Mouse (Mus musculus) embryonic facial prominence, embryonic 14.5 days (tissue): Measurements from ENCODE around the gene Ripk4. TPM values are rescaled to one million over a fixed set of nuclear protein-coding genes. Genes with fewer than 3 reads are reported as not detected.

Experiments
- ATAC-seq: fragments of 200-750 bp; cut with Nextera tagmentation; 2 replicates; pipeline ENCODE4 v1.8.0; 2017; ENCODE audit warnings: low read depth, moderate number of reproducible peaks, moderate TSS enrichment
- DNase-seq: peaks from one replicate; pipeline ENCODE4 v3.0.0-alpha.2; 2015; ENCODE audit warnings: low spot score
- H3K27ac ChIP-seq: fragments of 300-500 bp; sonication (generic); replicated peaks from 2 replicates; pipeline ENCODE4 v1.5.1; 2014; ENCODE audit warnings: low read depth, mild to moderate bottlenecking, low read length, moderate library complexity
- H3K27me3 ChIP-seq: fragments of 300-500 bp; sonication (generic); replicated peaks from 2 replicates; pipeline ENCODE4 v1.6.1; 2014; ENCODE audit warnings: low read length; ENCODE audit not compliant: control insufficient read depth, insufficient read depth
- H3K36me3 ChIP-seq: fragments of 300-500 bp; sonication (generic); 2 replicates; pipeline ENCODE4 v1.6.1; 2014; ENCODE audit warnings: low read length, mixed read lengths; ENCODE audit not compliant: control insufficient read depth, insufficient read depth
- H3K4me1 ChIP-seq: fragments of 300-500 bp; sonication (generic); 2 replicates; pipeline ENCODE4 v1.6.1; 2014; ENCODE audit warnings: antibody characterized with exemption, low read length; ENCODE audit not compliant: control insufficient read depth, insufficient read depth
- H3K4me2 ChIP-seq: fragments of 300-500 bp; sonication (generic); 2 replicates; pipeline ENCODE4 v1.6.1; 2014; ENCODE audit warnings: low read depth, mild to moderate bottlenecking, low read length, moderate library complexity, mixed read lengths
- H3K4me3 ChIP-seq: fragments of 300-500 bp; sonication (generic); 2 replicates; pipeline ENCODE4 v1.5.1; 2014; ENCODE audit warnings: low read depth, mild to moderate bottlenecking, low read length
- H3K9ac ChIP-seq: fragments of 300-500 bp; sonication (generic); 2 replicates; pipeline ENCODE4 v1.6.1; 2014; ENCODE audit warnings: low read depth, mild to moderate bottlenecking, low read length, moderate library complexity, mixed read lengths
- H3K9me3 ChIP-seq: fragments of 300-500 bp; sonication (generic); 2 replicates; pipeline ENCODE4 v1.6.1; 2016; ENCODE audit warnings: low read length; ENCODE audit not compliant: control insufficient read depth
- WGBS: fragments of 180-500 bp; shearing (Covaris S2); extraction: QIAGEN DNeasy Blood & Tissue Kit; methylation state at CpG from one replicate; pipeline ENCODE4 v1.1.7; 2014; 5-methylcytosine and 5-hydroxymethylcytosine counted together
- polyA plus RNA-seq: library from polyadenylated mRNA; unstranded; fragments of >200 nt; fragmentation: Nextera tagmentation; extraction: Ambion mirVana; gene quantifications from 2 replicates; pipeline ENCODE4 v1.2.1, GENCODE M21; 2014

Ripk4 gene
- polyA plus RNA-seq, 1 experiment from 2014 or later, result 11.1 TPM

DNA sequence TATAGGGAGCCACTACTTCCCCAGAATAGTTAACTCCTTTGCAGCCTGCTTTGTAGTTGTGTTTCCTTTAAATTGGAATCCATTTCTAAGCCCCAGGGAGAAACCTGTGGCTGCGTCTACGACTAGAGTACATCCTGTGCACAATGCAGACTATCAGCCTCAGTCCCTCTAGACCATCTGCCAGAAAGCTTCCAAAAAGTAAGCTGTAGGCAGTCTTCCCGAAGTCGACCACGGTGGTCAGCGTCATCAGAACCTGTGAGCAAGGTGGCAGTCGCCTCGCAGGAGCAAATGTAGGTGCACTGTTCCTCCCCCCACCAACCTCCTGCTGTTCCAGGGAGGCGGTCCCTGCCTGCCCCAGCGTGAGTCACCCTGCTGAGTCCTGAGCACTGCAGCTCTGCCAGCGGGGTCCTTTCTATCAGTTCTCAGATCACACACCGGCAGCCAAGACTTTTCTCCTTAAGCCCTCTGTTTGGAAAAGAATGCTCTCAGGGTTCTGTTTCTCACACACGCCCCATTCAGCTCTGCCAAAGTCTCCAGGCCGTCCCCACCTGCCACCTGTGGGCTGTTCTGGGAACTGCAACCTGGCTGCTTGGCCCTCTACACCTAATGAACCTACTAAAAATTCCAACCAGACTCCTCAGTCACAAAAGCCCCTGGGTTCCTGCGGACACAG is 14.9 kb upstream of the Ripk4 start:
- peak overlapping the region; percentile 6; the same call in 1 of the 2 replicates for H3K4me3 ChIP-seq
- H3K36me3 ChIP-seq, result no peaks in the 10 kb centered on the region
- 18% methylated on average over 15 of the region's 15 CpGs for WGBS
- DNase-seq, result peak; percentile 91
- H3K4me1 ChIP-seq, result no peaks in the 10 kb centered on the region
- H3K27ac ChIP-seq, result no peak overlapping the region
- H3K4me2 ChIP-seq, result peak overlapping the region; percentile 41
- H3K9ac ChIP-seq, result no peak overlapping the region
- no peaks in the 10 kb centered on the region for H3K9me3 ChIP-seq
- H3K27me3 ChIP-seq, result no peaks in the 10 kb centered on the region
- ATAC-seq, result peak; percentile 97

DNA sequence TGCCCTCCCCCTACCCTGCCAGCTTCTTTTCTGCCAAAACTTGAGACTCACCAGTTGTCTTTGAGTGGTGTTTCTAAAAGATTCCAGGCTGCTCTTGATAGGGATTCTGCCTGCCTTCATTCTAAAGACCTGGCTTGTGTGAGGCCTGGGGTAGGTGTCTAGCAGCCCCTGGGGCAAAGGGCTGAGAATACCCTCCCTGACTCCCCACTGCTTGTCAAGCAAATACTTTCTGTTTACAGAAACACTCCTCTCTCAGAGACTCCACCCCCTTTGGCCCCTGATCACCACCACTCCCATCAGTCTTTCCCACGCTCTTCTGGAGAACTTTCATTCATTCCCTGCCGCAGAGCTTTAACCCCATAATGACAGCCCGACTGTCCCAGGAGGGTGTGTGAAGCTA is 2.9 kb upstream of the Ripk4 start:
- peaks cover 46% of the 10 kb centered on the region for H3K27me3 ChIP-seq
- ATAC-seq, result no peak

DNA sequence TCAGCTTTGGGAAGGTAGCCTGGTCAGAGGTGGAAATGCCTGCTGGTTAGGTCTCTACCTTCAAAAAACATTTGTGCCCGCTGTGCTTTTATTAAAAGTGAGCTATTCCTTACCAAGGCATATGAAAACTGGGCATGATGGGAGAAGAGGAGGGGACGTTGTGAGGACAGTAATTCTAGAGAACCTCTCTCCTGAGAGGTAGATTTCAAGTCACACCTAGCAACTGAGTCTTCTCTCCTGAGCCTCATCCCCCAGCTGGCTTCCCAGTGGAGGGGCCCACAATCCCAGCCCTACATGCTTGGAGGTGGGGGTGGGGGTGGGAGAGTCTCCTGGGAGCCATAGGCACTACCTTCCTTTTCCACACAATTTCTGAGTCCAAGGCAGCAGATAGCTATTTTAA is 1.0 kb upstream of the Ripk4 start:
- Histone ChIP-seq H3K36me3 (no peaks in the 10 kb centered on the region), H3K4me2 (no peak overlapping the region), H3K9ac (no peak overlapping the region), H3K27me3 (peaks cover 48% of the 10 kb centered on the region), H3K27ac (no peak overlapping the region), H3K4me1 (no peaks in the 10 kb centered on the region), H3K9me3 (no peaks in the 10 kb centered on the region), H3K4me3 (no peak overlapping the region)
- ATAC-seq (no peak), DNase-seq (no peak)
- WGBS, result 44% methylated on average over 2 of the region's 2 CpGs

More for the DNA sequence above, 2.9 kb upstream of the Ripk4 start:
- Histone ChIP-seq H3K9me3 (no peaks in the 10 kb centered on the region), H3K4me2 (no peak overlapping the region), H3K4me3 (no peak overlapping the region), H3K4me1 (no peaks in the 10 kb centered on the region), H3K36me3 (no peaks in the 10 kb centered on the region), H3K27ac (no peak overlapping the region), H3K9ac (no peak overlapping the region)
- no peak for DNase-seq
- WGBS, result 21% methylated on average over 3 of the region's 3 CpGs

DNA sequence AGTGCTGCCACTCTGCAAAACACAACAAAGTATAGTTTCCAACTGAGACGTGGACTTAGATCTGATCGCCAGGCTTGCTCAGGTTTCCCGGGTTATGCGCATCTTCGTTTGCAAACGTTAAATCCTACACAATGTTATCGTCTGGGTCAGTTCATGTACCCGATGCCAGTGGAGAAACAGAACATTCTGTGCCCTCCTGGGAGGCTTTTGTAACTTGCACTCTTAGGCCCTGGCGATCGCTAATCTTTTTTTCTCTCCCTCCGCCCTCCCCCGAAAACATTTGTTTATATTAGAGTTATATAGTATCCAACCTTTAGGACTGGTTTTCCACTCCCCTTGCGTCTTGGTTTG is 378 bp upstream of the Ripk4 start:
- Histone ChIP-seq H3K9me3 (no peaks in the 10 kb centered on the region), H3K36me3 (no peaks in the 10 kb centered on the region), H3K4me1 (no peaks in the 10 kb centered on the region), H3K4me3 (peak overlapping the region; percentile 48), H3K4me2 (peak overlapping the region; percentile 69), H3K27me3 (peaks cover 48% of the 10 kb centered on the region), H3K27ac (no peak overlapping the region), H3K9ac (peak overlapping the region; percentile 66; the same call in 1 of the 2 replicates)
- 10% methylated on average over 13 of the region's 13 CpGs for WGBS
- ATAC-seq (no peak), DNase-seq (no peak)

DNA sequence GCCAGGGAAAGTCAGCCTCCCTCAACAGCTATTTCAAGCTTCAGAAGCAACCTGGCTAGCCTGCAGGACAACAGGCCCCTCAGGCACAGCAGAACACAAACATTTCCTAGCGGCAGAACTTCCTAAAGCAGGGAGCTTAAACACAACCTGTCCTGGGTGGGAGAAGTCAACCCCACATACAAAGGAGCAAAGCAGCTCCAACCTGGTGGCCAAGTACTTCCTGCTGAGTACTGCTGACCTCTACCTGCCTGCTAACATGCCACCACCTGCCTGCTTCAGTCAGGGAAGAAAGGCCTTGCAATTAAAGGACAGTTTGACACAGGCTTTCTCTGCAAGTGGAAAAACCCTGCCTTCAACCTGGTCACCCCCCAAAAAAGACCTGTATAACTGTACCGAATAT is 1.8 kb downstream of the Ripk4 start:
- peak overlapping the region; percentile 28; the same call in 1 of the 2 replicates for H3K9ac ChIP-seq
- H3K27me3 ChIP-seq, result peaks cover 48% of the 10 kb centered on the region
- H3K9me3 ChIP-seq, result no peaks in the 10 kb centered on the region
- DNase-seq (no peak), ATAC-seq (no peak)
- H3K4me1 ChIP-seq, result no peaks in the 10 kb centered on the region
- H3K4me2 ChIP-seq, result peak overlapping the region; percentile 69
- H3K4me3 ChIP-seq, result peak overlapping the region; percentile 48
- no peaks in the 10 kb centered on the region for H3K36me3 ChIP-seq
- peak overlapping the region; percentile 21; the same call in 1 of the 2 replicates for H3K27ac ChIP-seq
- 39% methylated on average over 2 of the region's 2 CpGs for WGBS

DNA sequence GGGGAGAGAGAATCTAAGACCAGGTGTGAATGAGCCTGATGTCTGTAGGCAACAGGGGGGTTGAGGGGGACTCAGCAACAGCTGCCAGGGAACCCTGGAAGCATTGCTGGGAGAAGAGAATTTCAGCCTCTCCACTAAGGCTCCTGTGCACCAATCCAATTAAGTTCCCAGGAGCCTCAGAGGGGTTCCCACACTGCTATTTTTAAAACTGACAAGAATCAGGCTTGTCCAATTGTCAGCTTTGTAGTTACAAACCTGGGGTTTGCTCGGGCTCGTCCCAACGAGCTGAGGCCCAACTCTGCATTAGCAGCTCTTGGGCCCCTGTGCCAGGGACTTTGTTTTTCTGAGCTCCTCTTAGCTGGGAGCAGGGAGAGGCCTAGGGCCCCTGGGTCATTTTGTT is 3.9 kb downstream of the Ripk4 start:
- no peak overlapping the region for H3K9ac ChIP-seq
- no peaks in the 10 kb centered on the region for H3K9me3 ChIP-seq
- ATAC-seq, result peak; percentile 48
- H3K36me3 ChIP-seq, result no peaks in the 10 kb centered on the region
- H3K27ac ChIP-seq, result 0 out of 2 replicates have a peak overlapping the region, but pooled peaks have one; percentile 39
- WGBS, result 48% methylated on average over 3 of the region's 3 CpGs
- peaks cover 35% of the 10 kb centered on the region for H3K27me3 ChIP-seq
- DNase-seq, result peak; percentile 79
- H3K4me1 ChIP-seq, result no peaks in the 10 kb centered on the region
- no peak overlapping the region for H3K4me3 ChIP-seq
- no peak overlapping the region for H3K4me2 ChIP-seq

DNA sequence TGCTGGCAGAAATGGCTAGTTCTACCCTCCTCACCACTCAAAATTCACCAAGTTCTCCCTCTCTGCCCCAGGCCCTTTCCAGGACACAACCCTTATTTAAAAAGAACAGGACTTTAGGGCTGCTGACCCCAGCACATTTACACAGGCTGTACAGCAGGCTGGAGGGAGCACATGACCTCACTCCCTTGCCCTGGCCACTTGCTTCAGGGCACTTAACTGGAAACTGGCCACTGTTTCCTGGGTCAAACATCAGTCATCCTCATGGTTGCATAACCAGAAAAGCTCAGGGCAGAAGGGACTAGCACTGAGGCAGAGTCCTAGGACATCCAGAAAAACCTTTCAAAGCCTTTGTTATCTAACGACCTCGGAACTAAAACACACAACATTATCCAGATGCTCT is 5.3 kb downstream of the Ripk4 start:
- Histone ChIP-seq H3K27ac (no peak overlapping the region), H3K4me3 (no peak overlapping the region), H3K9me3 (no peaks in the 10 kb centered on the region), H3K4me1 (no peaks in the 10 kb centered on the region), H3K36me3 (no peaks in the 10 kb centered on the region), H3K27me3 (peaks cover 21% of the 10 kb centered on the region), H3K9ac (no peak overlapping the region), H3K4me2 (no peak overlapping the region)
- 76% methylated on average over 2 of the region's 2 CpGs for WGBS
- ATAC-seq, result no peak
- no peak for DNase-seq

DNA sequence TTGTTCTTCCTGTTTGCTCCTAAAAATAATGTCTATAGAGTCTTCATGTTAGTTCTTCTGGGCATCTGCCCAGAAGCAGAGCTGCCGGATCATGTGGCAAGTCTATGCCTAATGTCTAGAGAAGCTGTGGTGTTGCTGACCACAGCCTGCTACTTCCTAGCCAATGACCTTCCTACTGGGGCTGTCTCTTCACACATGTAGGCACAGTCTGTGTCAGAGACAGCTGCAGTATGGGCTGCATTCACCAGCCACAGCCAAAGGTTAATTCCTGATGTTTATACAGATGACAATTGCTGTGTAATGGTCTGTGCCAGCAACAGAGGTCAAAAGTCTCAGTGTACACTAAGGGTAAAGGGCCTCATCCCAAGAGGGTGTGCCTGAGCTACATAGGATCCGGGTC is 7.1 kb downstream of the Ripk4 start:
- 51% methylated on average over 2 of the region's 2 CpGs for WGBS
- no peak for ATAC-seq
- no peak overlapping the region for H3K4me3 ChIP-seq
- no peak overlapping the region for H3K4me2 ChIP-seq
- H3K27me3 ChIP-seq, result peaks cover 2% of the 10 kb centered on the region
- no peak overlapping the region for H3K27ac ChIP-seq
- H3K9ac ChIP-seq, result no peak overlapping the region
- no peaks in the 10 kb centered on the region for H3K9me3 ChIP-seq
- DNase-seq, result no peak
- no peaks in the 10 kb centered on the region for H3K36me3 ChIP-seq
- no peaks in the 10 kb centered on the region for H3K4me1 ChIP-seq

DNA sequence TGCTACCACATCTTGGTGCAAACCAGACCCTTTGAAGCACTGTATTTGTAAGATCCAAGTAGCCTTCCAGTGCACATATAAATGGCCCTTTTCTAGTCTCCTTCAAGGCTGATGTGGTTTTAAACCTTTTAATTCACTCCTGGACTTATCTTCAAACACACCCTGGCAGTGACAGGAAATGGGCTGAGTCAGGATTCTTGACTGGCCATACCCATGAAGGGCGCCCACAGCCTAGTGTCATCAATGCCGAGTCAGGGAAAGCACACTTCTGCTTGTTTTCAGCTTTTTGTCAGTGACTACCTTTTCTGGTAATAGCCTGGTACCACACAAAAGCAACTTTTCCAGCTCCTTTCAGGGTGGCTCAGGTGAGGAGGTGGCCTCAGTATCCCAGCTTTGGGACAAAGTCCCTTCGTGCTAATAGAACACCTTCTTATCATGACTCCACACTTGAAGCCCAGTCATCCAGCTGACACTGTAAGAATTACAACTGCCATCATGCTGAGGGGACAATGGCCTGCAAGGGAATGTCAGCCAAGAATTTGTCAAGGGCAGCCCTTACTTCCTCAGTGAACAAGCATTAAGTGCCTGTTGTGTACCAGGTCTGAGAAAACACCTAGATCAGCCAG is 11.2 kb downstream of the Ripk4 start:
- DNase-seq (no peak), ATAC-seq (no peak)
- H3K27ac ChIP-seq, result no peak overlapping the region
- H3K9ac ChIP-seq, result no peak overlapping the region
- no peaks in the 10 kb centered on the region for H3K27me3 ChIP-seq
- H3K4me3 ChIP-seq, result no peak overlapping the region
- H3K4me2 ChIP-seq, result no peak overlapping the region
- no peaks in the 10 kb centered on the region for H3K9me3 ChIP-seq
- no peaks in the 10 kb centered on the region for H3K4me1 ChIP-seq
- WGBS, result 72% methylated on average over 3 of the region's 3 CpGs
- H3K36me3 ChIP-seq, result no peaks in the 10 kb centered on the region
